Mouse (Mus musculus) neutrophil, adult 83 days (primary cell): ENCODE results near the gene Sgcg. TPM values are rescaled to one million over a fixed set of nuclear protein-coding genes. Genes with fewer than 3 reads are reported as not detected.

Source experiments
- total RNA-seq, 2 experiments: library from RNA; stranded (reverse); gene quantifications; one replicate each; pipeline ENCODE4 v1.2.4; 2023

Gene Sgcg
- not detected for total RNA-seq

GRCm38 (mm10) chr14:61258352-61258751 is at the start of gene Sgcg:
Sgcg (minus strand) TSS chr14:61258490.

Other genes with a start within 250 kb of the Sgcg start
- under 1 TPM; 0.26 to 0.55 TPM for gene Tnfrsf19, start 212.0 kb downstream of the Sgcg start, total RNA-seq
- 1 to 10 TPM; 5.3 to 5.4 TPM for gene Sacs, start 120.0 kb downstream of the Sgcg start, total RNA-seq
- 10 to 100 TPM; 66.4 to 73.6 TPM for gene Arl11, start 51.3 kb upstream of the Sgcg start, total RNA-seq
- gene Ebpl, start 101.9 kb upstream of the Sgcg start, total RNA-seq: 1 to 10 TPM in 1 of 2 experiments, under 1 TPM in 1; 0.99 to 1.0 TPM
- gene Kpna3, start 181.4 kb upstream of the Sgcg start, total RNA-seq: 10 to 100 TPM; 18.5 to 23.2 TPM